Mouse (Mus musculus) kidney, postnatal 14 days (tissue): ENCODE measurements around the gene Cib2.

Source experiments
- DNase-seq: peaks from one replicate; pipeline ENCODE4 v3.0.0; 2022; ENCODE audit warnings: mixed read lengths

Cib2 gene

GRCm38 (mm10) chr9:54544212-54544953 lies 15.6 kb downstream of the Cib2 start:
- no peak for DNase-seq

- no peak for DNase-seq
Measured at GRCm38 (mm10) chr9:54540801-54541200, 19.2 kb downstream of the Cib2 start.

DNA sequence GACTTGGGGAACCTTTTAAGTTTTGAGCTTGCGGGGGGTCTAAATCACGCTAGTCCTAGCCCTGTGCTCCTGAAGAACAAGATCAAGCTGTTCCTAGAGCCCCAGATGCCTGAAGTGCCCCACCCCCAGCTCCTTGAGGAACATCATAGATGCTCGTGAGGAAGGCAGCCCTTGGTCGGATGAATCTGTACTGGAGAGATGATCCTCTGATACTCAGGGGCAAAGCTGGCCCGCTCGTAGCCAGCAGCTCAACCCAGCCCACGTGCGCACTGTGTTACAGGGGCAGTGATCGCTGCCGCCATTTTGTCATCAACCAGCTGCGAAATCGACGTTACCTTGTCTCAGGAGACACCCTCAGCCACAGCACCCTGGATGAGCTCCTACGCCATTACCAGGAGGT lies 21.3 kb downstream of the Cib2 start, which contains the start of gene Sh2d7:
Gene Sh2d7, plus strand, starts transcription at position 301 of the 400 bp plus-strand sequence.
- no peak for DNase-seq

DNA sequence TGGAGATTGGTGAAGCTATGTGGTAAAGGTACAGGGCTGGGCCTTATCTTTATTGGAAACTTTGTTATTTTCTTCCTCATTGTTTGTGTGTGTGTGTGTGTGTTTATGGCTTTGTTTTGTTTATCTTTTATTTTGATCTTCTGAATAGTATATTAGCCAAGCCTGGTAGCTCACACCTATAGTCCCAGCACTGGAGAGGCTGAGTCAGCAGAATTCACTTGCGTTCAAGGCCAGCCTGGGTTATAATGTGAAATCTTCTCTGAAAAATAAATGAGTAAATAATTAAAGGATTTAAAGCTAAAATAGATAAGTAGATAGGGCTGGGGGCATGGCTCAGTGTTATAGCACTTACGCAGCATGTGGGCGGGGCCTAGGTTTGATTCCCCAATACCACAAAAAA lies 21.8 kb downstream of the Cib2 start:
- DNase-seq: no peak

GRCm38 (mm10) chr9:54537480-54537879 lies 22.5 kb downstream of the Cib2 start:
- no peak for DNase-seq

DNA sequence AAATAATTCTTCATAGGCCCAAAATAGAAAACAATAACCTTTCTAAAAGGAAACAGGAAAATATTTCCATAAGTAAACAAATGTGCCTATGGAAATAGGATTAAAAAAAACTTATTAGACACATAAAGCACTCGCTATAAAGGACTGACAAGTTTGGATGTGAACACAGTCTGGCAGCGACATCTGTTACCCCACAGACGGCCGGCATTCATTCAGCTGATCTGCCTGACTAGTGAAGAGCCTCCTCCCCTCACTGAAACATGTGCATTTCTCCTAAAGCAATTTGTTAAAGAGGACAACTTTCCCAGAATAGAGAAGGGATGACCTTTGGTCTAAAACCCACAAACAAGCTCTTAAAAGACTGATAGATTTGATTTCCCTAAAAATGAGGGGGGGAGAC lies 23.0 kb downstream of the Cib2 start:
- no peak for DNase-seq

- DNase-seq: peak; percentile 45
Measured at GRCm38 (mm10) chr9:54536236-54536635, 23.8 kb downstream of the Cib2 start.

DNA sequence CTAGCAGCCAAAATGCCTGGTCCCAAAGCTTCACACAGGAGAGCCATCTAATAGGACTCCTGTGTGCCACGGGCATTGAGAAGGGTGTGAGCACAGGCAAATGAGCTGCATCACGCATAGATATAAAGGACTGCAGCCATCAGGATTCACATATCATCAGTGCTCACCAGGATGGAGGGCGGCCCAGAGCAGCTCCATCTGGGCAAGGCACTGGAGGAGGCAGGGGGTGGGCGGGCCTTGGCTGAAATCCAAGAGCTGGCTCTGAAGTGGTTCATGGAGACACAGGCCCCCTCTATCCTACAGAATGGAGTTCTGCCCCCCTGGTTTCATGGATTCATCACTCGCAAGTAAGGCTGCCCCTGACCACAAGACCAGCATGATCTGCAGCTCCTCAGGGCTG lies 26.0 kb downstream of the Cib2 start:
- DNase-seq: no peak

DNA sequence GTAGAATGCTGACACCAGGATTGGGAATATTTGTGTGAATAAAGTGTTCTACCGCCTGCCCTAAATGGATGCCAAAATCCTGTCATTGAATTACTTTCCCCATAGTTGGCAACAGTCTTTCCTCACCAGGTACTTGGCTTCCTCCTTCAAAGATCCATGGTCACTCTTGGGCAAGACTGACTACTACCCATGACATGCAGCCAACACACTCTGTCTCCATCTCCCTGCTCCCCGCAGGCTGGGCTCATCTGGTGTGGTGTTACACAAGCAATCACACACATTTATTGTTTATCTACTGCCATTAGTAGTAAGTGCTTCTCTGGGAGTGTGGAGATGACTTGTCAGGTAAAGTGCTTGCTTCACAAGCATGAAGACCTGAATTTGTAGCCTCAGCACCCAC lies 27.1 kb downstream of the Cib2 start:
- no peak for DNase-seq

DNA sequence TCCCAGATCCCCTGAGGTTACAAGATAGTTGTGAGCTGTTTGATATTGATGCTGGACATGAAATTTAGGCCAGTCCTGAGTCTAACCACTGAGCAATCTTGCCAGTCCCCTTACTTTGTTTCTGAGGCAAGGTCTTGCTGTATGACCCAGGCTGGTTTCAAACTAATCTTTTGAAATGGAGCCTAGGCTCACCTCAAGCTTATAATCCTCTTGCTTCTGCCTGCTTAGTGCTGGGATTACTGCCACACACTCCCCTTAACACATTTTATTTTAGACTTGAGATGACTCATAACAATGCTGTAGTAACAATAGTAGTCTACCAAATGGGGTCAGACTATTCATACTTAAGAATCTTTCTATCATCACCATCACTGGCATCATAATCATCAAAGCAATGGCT lies 28.6 kb downstream of the Cib2 start:
- DNase-seq: no peak

DNA sequence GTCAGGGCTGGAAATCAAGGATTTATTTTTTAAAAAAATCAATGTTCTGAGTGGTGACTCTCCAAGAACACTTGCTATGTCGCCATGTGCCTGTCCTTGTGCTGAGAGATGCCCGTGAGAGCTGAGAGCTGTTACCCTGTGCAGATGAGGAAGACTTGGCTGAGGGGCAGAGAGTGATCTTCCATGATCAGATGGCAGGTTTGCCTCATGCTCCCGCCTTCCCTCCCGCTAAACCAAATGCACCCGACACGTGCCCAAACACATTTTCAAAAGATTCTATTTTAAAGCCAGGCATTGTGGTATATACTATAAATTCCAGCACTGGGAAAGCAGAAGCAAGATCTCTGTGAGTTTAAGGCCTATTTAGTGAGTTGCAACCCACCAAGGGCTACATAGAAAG lies 29.2 kb downstream of the Cib2 start:
- no peak for DNase-seq

- no peak for DNase-seq
Measured at GRCm38 (mm10) chr9:54529950-54530349, 30.1 kb downstream of the Cib2 start.

DNA sequence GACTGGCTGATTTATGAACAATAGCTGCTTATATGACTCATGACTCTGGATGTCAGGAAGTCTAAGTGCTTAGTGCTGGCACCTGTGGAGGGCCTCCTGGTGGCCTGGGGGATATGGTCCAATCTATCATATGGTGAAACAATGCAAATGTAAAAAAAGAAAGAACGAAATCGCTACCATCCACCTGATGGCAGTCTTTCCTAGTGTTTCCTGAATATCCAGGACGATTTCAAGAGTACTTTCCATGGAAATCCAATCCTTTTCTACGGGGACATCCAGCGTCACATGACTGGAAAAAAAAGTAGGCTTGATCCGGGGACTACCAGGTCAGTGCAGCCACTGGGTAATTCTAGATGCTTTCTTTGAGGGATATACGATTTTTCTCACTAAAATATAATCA lies 32.3 kb downstream of the Cib2 start:
- DNase-seq: no peak

DNA sequence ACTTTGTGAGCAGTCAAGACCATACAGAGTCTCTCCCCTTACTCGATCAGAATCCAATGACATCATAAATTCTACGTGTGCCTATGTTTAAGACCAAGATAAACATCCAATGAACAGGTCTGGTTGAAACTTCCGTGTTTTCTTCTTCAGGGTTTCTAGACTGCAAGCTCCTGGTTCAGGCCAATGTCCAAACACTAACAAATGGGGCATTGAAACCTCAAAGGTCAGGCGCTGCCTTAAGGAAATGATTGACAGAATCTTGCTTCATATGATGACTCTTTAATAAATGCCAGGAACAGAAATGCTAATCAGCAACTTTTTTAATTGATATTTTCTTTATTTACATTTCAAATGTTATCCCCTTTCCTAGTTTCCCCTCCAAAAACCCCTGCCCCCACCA lies 39.7 kb downstream of the Cib2 start:
- DNase-seq: peak; percentile 47

DNA sequence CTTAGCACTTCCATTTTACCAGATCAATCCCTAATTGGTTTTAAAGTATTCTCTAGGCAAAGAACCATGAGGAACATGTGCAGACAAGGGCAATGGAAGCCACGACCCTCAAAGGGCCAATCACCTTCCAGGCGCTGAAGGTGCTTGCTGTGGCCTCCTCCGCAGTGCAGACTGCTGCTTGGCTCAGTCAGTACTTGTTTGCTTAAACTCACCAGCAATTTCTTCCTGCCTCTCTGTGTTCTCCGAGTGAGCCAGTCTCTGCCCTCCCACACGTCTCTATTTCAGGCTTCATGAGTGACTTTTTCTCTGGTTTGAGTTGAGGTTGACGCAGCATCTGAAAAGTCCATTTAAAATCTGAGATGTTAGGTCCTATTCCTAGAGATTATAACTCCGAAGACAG lies 41.1 kb downstream of the Cib2 start:
- DNase-seq: no peak

DNA sequence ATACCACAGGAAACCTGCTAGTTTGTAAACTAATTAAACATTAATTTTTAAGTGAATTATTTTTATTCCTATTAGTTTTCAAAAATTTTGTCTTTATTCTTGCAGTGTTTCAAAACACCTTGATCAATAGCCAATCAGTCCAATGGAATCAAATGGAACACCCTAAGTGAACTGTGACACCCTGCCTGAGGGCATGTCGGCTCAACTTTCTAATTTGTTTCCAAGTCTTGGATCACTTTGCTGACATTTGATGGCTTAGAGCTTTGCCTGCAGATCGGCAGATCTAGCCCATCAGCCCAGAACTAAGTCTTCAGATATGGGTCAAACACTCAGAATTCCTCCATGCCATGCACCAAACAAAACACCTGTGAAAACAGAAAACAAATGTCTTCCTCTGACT lies 44.0 kb downstream of the Cib2 start:
- DNase-seq: no peak

DNA sequence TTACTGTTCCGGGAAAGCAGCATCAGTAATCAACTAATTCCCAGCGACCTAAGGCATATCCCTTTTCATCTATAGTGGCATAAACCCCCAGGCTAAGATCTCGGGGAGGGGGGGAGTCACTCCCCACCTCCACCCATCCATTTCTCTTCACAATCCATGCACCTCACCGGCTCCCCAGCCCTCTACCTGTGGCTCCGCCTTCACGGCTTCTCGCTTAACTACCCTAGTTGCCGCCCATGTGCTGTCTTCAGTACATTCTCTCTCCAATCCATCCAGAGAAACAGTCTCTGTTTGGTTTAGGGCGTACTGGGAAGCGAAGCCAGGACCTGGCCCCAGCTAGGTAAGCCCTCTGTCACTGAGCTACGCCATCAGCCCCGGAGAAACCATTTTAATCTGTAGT lies 57.1 kb downstream of the Cib2 start:
- DNase-seq: peak; percentile 33

- DNase-seq: no peak
Measured at GRCm38 (mm10) chr9:54502111-54502495, 57.9 kb downstream of the Cib2 start.

GRCm38 (mm10) chr9:54501453-54502110 lies 58.4 kb downstream of the Cib2 start, which contains the start of gene Dmxl2:
Gene Dmxl2 (minus strand): TSS chr9:54501626.
- peak; percentile 97 for DNase-seq

DNA sequence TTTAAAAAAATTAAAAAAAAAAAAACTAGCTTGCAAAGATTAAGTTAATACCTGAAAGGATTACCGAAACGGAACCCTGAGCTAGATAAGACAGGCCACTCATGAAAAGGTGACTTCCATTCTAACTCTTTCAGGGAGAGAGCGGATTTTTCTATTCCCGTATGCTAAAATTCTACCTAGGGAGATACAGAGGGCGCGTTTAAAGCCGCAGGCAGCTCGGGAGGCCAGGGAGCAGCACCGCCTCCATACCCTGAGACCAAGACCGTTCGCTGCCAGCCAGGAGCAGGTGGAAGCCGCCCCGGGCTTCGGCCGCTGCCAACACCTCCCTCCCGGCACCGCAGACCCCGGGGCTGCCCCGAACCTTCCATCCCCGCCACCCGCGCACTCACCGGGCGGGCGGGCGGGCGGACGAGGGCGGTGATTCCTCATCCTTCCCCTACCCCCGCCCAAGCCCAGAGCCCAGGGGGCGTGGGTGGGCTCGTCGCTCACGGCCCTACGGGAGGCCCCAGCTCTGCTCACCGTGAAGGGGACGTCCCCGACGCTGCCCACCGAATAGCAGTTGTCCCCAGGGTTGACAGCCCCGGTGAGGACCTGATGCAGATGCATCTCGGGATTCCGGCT lies 59.1 kb downstream of the Cib2 start:
- DNase-seq: peak; percentile 55

GRCm38 (mm10) chr9:54499791-54500190 lies 60.2 kb downstream of the Cib2 start:
- no peak for DNase-seq

- DNase-seq: no peak
Measured at GRCm38 (mm10) chr9:54499291-54499690, 60.7 kb downstream of the Cib2 start.
